Mouse (Mus musculus) testis, adult 2 months (tissue): ENCODE results near the gene Nfic.

Source experiments
- CTCF ChIP-seq: fragments of 200-500 bp; IDR thresholded peaks from 2 replicates; pipeline ENCODE4 v1.5.1; 2012; ENCODE audit warnings: low read depth, mild to moderate bottlenecking, inconsistent platforms, low read length, moderate library complexity; ENCODE audit not compliant: control insufficient read depth, insufficient read depth, insufficient replicate concordance
- POLR2A ChIP-seq: fragments of 200-500 bp; IDR thresholded peaks from 2 replicates; pipeline ENCODE4 v1.6.1; 2012; ENCODE audit warnings: low read depth, mild to moderate bottlenecking, inconsistent platforms, low read length, moderate library complexity; ENCODE audit not compliant: control insufficient read depth

GRCm38 (mm10) chr10:81383802-81384604 lies 71.4 kb downstream of the Nfic start, which contains the start of the genes Dohh and Gm48551:
- TF ChIP-seq CTCF (no peak), POLR2A (peak; percentile 98)
